Mouse (Mus musculus) cerebellum, adult 2 months (tissue): ENCODE data around the gene Krtdap.

Source experiments
- CTCF ChIP-seq: fragments of 200-500 bp; IDR thresholded peaks from 2 replicates; pipeline ENCODE4 v1.5.1; 2011; ENCODE audit warnings: low read depth, mild to moderate bottlenecking, control low read depth, low read length, moderate library complexity, borderline replicate concordance; ENCODE audit not compliant: insufficient read depth
- POLR2A ChIP-seq: fragments of 200-500 bp; IDR thresholded peaks from 2 replicates; pipeline ENCODE4 v1.6.1; 2011; ENCODE audit warnings: low read length, control low read depth, borderline replicate concordance; ENCODE audit not compliant: insufficient read depth

DNA sequence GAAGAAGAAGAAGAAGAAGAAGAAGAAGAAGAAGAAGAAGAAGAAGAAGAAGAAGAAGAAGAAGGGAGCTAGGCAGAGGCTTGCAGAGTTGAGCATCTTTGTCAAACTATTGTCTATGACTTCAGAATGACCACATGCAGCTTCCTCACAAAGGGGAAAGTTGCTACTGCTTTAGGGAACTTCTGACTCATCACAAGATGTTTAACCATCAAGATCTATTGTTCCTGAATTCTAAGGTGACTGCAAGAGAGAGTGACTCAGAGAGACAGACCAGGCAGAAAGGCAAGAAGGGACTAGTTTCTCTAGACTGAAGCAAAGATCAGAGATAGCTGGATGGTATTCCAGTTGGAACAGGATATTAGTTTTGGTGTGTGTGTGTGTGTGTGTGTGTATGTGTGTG is 7.2 kb downstream of the Krtdap start:
- TF ChIP-seq CTCF (no peak), POLR2A (no peak)
